Comparison of ENCODE assay signal across 23 mouse cellular contexts in the genomic region with DNA sequence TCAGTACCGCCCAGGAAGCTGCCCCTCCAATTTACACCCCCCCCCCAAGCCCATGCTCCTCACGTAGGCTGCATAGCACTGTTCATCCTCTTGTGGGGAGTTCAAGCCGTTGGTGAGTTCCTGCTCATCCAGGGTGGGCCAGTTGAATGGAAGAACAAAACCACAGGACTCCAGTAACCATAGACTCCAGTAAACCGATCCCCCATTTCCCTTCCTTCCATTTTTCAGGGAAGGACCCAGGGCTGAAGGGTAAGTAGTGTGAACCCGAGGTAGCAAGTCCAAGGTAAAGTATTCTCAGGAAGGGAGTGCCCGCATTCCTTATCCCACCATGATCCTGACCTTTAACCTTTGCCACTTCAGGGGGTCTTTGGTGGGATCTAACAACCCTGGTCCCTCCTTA. TPM values are rescaled to one million over a fixed set of nuclear protein-coding genes. Genes with fewer than 3 reads are reported as not detected.
"Had no signal": no experiment of that assay in that cellular context is flagged by ENCODE, and none has a peak within 500 bp of the region (broad histone marks: within the 10 kb centered on the region; RNA-seq: fewer than 3 reads in every experiment).

No protein-coding gene starts in this region.

- H3K27me3 ChIP-seq: liver, embryonic 15.5 days; lung, embryonic 15.5 days; midbrain, embryonic 13.5 days; neural tube, embryonic 13.5 days; neural tube, embryonic 15.5 days; stomach, embryonic 15.5 days had no signal

- H3K9me3 ChIP-seq: liver, embryonic 15.5 days; lung, embryonic 15.5 days; midbrain, embryonic 13.5 days; neural tube, embryonic 13.5 days; neural tube, embryonic 15.5 days; stomach, embryonic 15.5 days had no signal

- H3K4me3 ChIP-seq: liver, embryonic 15.5 days; lung, embryonic 15.5 days; megakaryocyte, embryonic 14.5 days; midbrain, embryonic 13.5 days; myocyte; neural tube, embryonic 13.5 days; neural tube, embryonic 15.5 days; stomach, embryonic 15.5 days had no signal

- H3K4me1 ChIP-seq: liver, embryonic 15.5 days; lung, embryonic 15.5 days; midbrain, embryonic 13.5 days; neural tube, embryonic 13.5 days; neural tube, embryonic 15.5 days; stomach, embryonic 15.5 days had no signal

- H3K36me3 ChIP-seq: liver, embryonic 15.5 days; lung, embryonic 15.5 days; stomach, embryonic 15.5 days had no signal

- H3K27ac ChIP-seq: liver, embryonic 15.5 days; lung, embryonic 15.5 days; macrophage; midbrain, embryonic 13.5 days; neural tube, embryonic 13.5 days; neural tube, embryonic 15.5 days; stomach, embryonic 15.5 days; stomach, postnatal 0 days had no signal

- DNase-seq: liver, postnatal 0 days; lung, adult 2 months; lung, postnatal 14 days; lung, postnatal 36 days; right cerebral cortex, postnatal 14 days; thymus, adult 2 months; thymus, postnatal 25 days; thymus, postnatal 4 days had no signal

- H3K9ac ChIP-seq: liver, embryonic 15.5 days; liver, postnatal 0 days; lung, embryonic 15.5 days; midbrain, embryonic 13.5 days; neural tube, embryonic 13.5 days; neural tube, embryonic 15.5 days; stomach, embryonic 15.5 days had no signal

RNA-seq across cellular contexts. Expression of a gene that starts 3.6 kb away (rescaled TPM):
- total RNA-seq: megakaryocyte progenitor cell, adult 5-6 weeks had no signal
- polyA plus RNA-seq: liver, embryonic 15.5 days; liver, postnatal 0 days; lung, embryonic 15.5 days; lung, postnatal 0 days; macrophage; midbrain, embryonic 11.5 days; midbrain, embryonic 13.5 days; midbrain, embryonic 16.5 days; neural tube, embryonic 11.5 days; neural tube, embryonic 13.5 days; neural tube, embryonic 15.5 days; stomach, embryonic 15.5 days; stomach, postnatal 0 days had no signal

RNA-seq across cellular contexts. Expression of a gene that starts 11.9 kb away (rescaled TPM):
- polyA plus RNA-seq: midbrain, embryonic 11.5 days; midbrain, embryonic 13.5 days; midbrain, embryonic 16.5 days; neural tube, embryonic 11.5 days; neural tube, embryonic 13.5 days; neural tube, embryonic 15.5 days had no signal
